Mouse (Mus musculus): Measurements from ENCODE around the gene Pnkp.
"Not testable (repeated sequence)": the region's sequence is repeated elsewhere in the genome, so short reads cannot be mapped to it uniquely, and the experiment has no call there.

The Pnkp gene

GRCm38 (mm10) chr7:44869697-44870528 is 13.0 kb downstream of the Pnkp start, which contains the start of gene Ptov1:
Gene Ptov1 (minus strand): TSS chr7:44869788.
- DNase-seq (ENCODE audit: inconsistent ontology term) = peak; percentile 97

- DNase-seq (ENCODE audit: inconsistent ontology term) = no peak
Observed at GRCm38 (mm10) chr7:44870614-44871013, 13.7 kb downstream of the Pnkp start.

DNA sequence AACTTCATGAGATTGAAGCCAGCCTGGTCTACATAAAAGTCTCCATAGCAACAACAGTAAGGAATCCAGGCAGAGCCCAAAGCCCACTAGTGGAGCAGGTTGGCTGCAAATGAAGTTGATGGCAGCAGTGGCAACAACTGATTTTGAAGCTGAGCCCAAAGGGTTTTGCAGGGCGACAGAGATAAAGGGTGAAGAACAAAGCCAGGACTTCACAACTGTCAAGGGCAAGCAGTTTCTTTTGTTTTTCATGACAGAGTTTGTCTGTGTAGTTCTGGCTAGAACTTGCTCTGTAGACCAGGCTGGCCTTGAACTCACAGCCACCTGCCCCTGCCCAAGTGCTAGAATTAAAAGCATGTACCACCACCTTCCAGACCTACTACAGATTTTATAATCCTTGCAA is 14.2 kb downstream of the Pnkp start:
- DNase-seq (ENCODE audit: inconsistent ontology term) = no peak

- not testable (repeated sequence) for DNase-seq (ENCODE audit: inconsistent ontology term)
Observed at GRCm38 (mm10) chr7:44871774-44872173, 14.8 kb downstream of the Pnkp start.

DNA sequence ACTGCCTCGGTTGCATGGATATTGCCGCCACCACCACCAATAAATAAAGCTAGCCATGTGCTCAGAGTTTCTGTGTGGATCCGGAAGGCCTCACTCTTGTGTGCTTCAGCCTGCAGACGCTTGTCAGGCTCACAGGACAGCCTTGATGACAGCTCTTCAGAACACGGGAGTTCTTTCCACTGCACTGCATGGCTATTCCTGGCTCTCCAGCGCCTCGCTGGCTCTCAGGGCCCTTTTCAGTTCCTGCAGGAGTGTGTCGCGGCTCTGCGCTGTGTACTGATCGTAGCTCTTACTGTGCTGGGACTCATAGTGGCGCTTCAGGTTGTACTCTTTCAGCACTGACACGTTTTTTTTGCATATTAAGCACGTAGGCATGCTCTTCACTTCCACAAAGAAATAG is 20.9 kb downstream of the Pnkp start:
- DNase-seq (ENCODE audit: inconsistent ontology term) = no peak

DNA sequence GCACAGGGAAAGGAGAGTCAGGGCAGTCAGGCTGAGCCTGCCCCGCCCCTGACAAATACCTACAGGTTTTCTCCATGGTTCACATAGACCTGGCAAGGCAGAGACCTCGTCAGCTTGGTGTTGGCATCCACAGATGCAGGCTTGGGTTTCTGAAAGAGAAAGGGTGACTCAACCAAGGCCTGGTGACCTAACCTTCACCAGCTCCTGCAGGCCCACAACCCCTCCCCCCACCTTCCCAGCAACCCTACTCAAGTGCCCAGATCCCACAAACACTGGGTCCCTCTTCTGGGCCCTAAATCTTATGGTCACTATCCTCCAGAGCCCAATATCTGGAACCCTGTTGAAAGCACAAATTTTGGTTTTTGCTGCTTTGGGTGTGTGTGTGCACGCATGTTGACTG is 26.1 kb downstream of the Pnkp start:
- no peak for DNase-seq (ENCODE audit: inconsistent ontology term)

DNA sequence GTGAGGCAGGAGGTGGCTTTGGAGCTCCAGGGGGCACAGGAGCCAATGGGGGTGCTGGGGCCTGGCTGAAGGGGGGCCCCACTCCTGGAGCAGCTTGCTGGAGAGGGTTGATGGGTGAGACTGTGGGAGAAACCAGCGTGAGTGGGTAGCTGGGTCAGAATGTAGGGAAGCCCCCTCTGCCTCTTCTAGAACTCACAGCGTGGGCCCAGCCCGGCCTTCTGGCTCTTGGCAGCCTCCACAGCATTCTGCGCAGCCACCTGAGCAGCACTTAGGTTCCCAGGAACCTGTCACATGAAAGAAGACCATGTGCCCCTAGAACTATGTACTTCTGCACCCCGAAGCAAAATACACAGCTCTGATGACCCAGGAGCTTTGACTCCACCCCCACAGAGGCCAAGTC is 27.7 kb downstream of the Pnkp start:
- DNase-seq (ENCODE audit: inconsistent ontology term) = no peak

DNA sequence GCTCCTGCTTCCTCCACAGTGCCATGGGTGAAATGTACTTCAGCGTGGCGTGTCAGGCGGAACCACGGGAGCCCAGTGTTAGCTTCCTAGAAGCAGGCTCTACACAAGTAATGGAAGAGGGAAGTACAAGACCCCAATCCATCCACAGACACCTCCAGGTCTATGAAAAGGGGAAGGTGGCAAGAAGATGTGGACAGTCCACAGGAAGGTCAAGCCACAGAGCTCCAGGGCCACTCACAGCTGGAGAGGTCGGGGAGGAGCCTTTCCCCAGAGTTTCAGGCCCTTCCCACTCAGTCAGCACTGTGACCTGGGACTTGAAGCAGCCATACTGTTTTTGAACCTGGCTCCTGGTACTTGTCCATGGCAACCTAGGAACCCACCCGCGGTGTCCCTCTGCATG is 30.0 kb downstream of the Pnkp start:
- DNase-seq (ENCODE audit: inconsistent ontology term) = no peak

- peak; percentile 83 for DNase-seq (ENCODE audit: inconsistent ontology term)
Observed at GRCm38 (mm10) chr7:44888256-44889105, 31.5 kb downstream of the Pnkp start.

- no peak for DNase-seq (ENCODE audit: inconsistent ontology term)
Observed at GRCm38 (mm10) chr7:44890180-44890579, 33.2 kb downstream of the Pnkp start.

DNA sequence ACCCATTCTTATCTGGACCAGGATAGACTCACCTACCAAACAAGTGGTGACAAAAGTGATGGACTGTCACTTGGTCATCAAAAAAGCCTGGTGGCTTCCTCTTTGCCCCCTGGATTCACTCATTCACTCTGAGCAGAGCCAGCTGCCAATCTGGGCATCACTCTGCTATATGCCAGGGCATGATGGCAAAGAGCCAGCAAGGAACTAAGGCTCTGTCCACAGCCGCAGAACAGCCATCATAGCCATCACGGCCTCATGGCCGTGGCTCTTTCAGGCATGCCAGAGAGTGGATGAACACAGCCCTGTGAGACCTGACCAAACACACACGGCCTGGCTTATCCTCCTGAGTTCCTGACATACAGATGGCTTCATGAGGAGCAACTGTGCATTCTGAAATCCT is 33.8 kb downstream of the Pnkp start:
- DNase-seq (ENCODE audit: inconsistent ontology term) = no peak

DNA sequence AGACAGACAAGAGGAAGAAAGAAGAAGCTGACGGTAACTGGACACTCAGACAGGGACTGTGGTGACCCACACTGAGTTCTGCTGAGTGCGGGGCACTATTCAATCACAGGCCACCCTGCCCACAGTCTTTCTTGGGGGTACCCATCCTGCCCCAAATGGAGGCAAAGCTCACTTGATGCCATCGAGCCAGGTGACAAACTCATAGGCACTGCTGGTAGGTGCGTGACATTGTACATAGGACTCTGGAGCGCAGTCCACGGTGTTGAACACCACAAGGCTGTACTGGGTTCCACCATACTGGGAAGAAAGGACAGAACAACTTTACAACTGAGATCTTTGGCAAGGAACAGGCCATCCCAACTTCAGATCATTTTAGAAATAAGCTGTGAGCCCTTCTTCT is 34.7 kb downstream of the Pnkp start:
- no peak for DNase-seq (ENCODE audit: inconsistent ontology term)

- DNase-seq (ENCODE audit: inconsistent ontology term) = peak; percentile 94
Observed at GRCm38 (mm10) chr7:44892276-44892921, 35.5 kb downstream of the Pnkp start, which contains the start of gene Med25. Gene Med25 (minus strand): TSS chr7:44892712.

- peak; percentile 27 for DNase-seq (ENCODE audit: inconsistent ontology term)
Observed at GRCm38 (mm10) chr7:44893197-44893596, 36.3 kb downstream of the Pnkp start.

GRCm38 (mm10) chr7:44894175-44894574 is 37.2 kb downstream of the Pnkp start:
- no peak for DNase-seq (ENCODE audit: inconsistent ontology term)

GRCm38 (mm10) chr7:44895206-44895592 is 38.3 kb downstream of the Pnkp start:
- DNase-seq (ENCODE audit: inconsistent ontology term) = no peak

- peak; percentile 95 for DNase-seq (ENCODE audit: inconsistent ontology term)
Observed at GRCm38 (mm10) chr7:44895593-44896434, 38.9 kb downstream of the Pnkp start, which contains the start of gene Fuz. Gene Fuz (plus strand): TSS chr7:44896079.

GRCm38 (mm10) chr7:44896499-44896898 is 39.6 kb downstream of the Pnkp start:
- no peak for DNase-seq (ENCODE audit: inconsistent ontology term)

- no peak for DNase-seq (ENCODE audit: inconsistent ontology term)
Observed at GRCm38 (mm10) chr7:44898607-44899006, 41.7 kb downstream of the Pnkp start.

GRCm38 (mm10) chr7:44900632-44901031 is 43.7 kb downstream of the Pnkp start:
- DNase-seq (ENCODE audit: inconsistent ontology term) = no peak

DNA sequence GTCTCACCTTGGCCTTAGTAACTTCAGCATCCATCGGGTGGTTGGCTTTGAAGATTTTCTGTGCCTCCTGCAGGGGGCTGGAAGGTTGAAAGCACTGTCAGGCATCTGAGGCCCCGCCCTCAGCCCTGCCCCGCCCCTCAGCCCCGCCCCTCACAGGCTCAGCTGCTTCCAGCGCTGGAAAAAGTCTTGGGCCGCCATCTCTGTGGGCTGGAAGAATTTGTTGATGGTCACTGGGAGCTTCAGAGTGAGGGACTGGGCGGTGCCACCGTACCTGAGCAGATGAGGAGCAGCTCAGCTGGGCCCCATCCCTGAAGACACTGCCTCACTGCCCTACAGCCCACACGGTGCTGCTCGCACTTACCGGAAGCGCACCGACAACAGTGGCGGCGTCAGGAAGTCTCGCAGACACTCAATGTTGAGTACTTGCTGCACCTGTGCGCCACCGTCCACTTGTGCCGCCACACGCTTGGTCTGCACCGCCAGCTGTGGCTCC is 44.3 kb downstream of the Pnkp start:
- peak; percentile 68 for DNase-seq (ENCODE audit: inconsistent ontology term)
